Mouse (Mus musculus) central nervous system, embryonic 14 days (tissue): ENCODE results near the gene Zfp952. TPM values are rescaled to one million over a fixed set of nuclear protein-coding genes. Genes with fewer than 3 reads are reported as not detected.

Experiments used
- polyA plus RNA-seq: library from polyadenylated mRNA; depleted of rRNA; stranded (reverse); fragments of >200 nt; gene quantifications from 2 replicates; pipeline ENCODE4 v1.2.3, GENCODE M21; 2012; rRNA removed

Gene Zfp952
- 12.8 TPM in 2 replicates for polyA plus RNA-seq

GRCm38 (mm10) chr17:32992699-32993474 lies at the start of gene Zfp952:
Zfp952 (plus strand) TSS chr17:32993129.

GRCm38 (mm10) chr17:32947215-32947914 lies 45.6 kb upstream of the Zfp952 start, which contains the start of gene Cyp4f13:
Cyp4f13 (minus strand) TSS chr17:32947402.

GRCm38 (mm10) chr17:32965623-32966290 lies 27.2 kb upstream of the Zfp952 start, which contains the start of gene Zfp472:
Zfp472 (plus strand) TSS chr17:32965814.

GRCm38 (mm10) chr17:33032900-33033891 lies 40.3 kb downstream of the Zfp952 start, which contains the start of gene Zfp763:
Zfp763 (minus strand) TSS chr17:33033402.

Other genes starting within 250 kb of the Zfp952 start
- gene Zfp871, start 204.8 kb upstream of the Zfp952 start, polyA plus RNA-seq: 23.5 and 25.3 TPM in 2 replicates
- gene Zfp811, start 183.2 kb upstream of the Zfp952 start, polyA plus RNA-seq: 29.8 and 30.2 TPM in 2 replicates
- gene Zfp799, start 162.9 kb upstream of the Zfp952 start, polyA plus RNA-seq: 16.3 and 17.9 TPM in 2 replicates
- 5.0 and 5.1 TPM in 2 replicates for gene Zfp870, start 101.5 kb upstream of the Zfp952 start, polyA plus RNA-seq
- gene Cyp4f14, start 75.8 kb upstream of the Zfp952 start, polyA plus RNA-seq: 0.04 and 0.09 TPM in 2 replicates
- 14.2 and 15.9 TPM in 2 replicates for gene Cyp4f13, start 45.7 kb upstream of the Zfp952 start, polyA plus RNA-seq
- 4.5 and 4.8 TPM in 2 replicates for gene Zfp472, start 27.3 kb upstream of the Zfp952 start, polyA plus RNA-seq
- gene Zfp763, start 40.3 kb downstream of the Zfp952 start, polyA plus RNA-seq: 12.1 and 13.0 TPM in 2 replicates
- gene 4921501E09Rik, start 74.9 kb downstream of the Zfp952 start, polyA plus RNA-seq: not detected in 2 replicates
- gene Zfp563, start 96.2 kb downstream of the Zfp952 start, polyA plus RNA-seq: 11.9 and 14.4 TPM in 2 replicates
- gene Morc2b, start 146.6 kb downstream of the Zfp952 start, polyA plus RNA-seq: 0.33 TPM in 2 replicates
- not detected in 2 replicates for gene Olfr55, start 175.3 kb downstream of the Zfp952 start, polyA plus RNA-seq
- not detected in 2 replicates for gene Olfr239, start 198.2 kb downstream of the Zfp952 start, polyA plus RNA-seq
- 0.32 and 0.38 TPM in 2 replicates for gene Olfr1564, start 228.6 kb downstream of the Zfp952 start, polyA plus RNA-seq